Mouse (Mus musculus): ENCODE results near the gene Comt. TPM values are rescaled to one million over a fixed set of nuclear protein-coding genes. Genes with fewer than 3 reads are reported as not detected.
A peak's percentile ranks its signal among the peaks of the same experiment; 100 is the strongest.

Comt gene
- 62.3 and 74.6 TPM in 2 replicates for total RNA-seq (2014; rRNA removed)
- 95.0 and 103 TPM in 2 replicates for polyA plus RNA-seq (2015; fragmentation: Nextera tagmentation; extraction: Ambion mirVana)

DNA sequence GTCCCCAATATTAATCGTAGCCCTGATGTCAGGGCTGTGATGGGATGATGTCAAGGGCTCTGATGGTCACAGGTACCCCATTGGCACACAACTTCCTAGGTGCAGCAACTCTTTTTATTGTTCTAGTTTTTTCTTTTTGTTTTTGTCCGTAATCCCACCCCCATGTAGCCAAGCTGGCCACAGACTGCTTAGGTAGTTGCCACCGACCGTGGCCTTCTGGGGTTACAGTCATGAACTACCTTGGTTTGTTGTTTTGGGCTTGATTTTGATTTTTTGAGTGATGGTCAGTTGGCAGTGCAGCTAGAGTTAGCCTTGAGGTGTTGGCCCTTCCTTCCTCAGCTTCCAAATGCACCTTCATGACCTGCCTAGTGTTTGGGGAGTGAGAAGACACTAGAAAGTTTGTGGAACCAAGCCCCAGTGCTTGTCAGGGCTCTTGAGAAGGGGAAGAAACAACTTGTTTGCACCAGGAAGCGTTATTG is at the start of gene Comt:
Comt (minus strand) TSS at position 51 of the 479 bp plus-strand sequence.
- Histone ChIP-seq H3K9ac (replicated peaks; ENCODE audit: low read length, poor library complexity, severe bottlenecking) (peak within 1 kb of the TSS; percentile 93), H3K36me3 (ENCODE audit: insufficient read depth, low read length) (0 out of 2 replicates have a peak, but pooled peaks cover 3% of the 10 kb centered on the region), H3K4me3 (ENCODE audit: low read depth, low read length) (peak within 1 kb of the TSS; percentile 81), H3K4me2 (ENCODE audit: low read depth, low read length, poor library complexity, severe bottlenecking) (peak within 1 kb of the TSS; percentile 90), H3K27me3 (ENCODE audit: insufficient read depth, low read length) (no peaks in the 10 kb centered on the region), H3K9me3 (ENCODE audit: low read length) (no peaks in the 10 kb centered on the region), H3K27ac (ENCODE audit: low read depth, low read length) (peak within 1 kb of the TSS; percentile 83), H3K4me1 (ENCODE audit: insufficient read depth, low read length) (0 out of 2 replicates have a peak, but pooled peaks cover 8% of the 10 kb centered on the region)
- TF ChIP-seq CTCF (IDR thresholded peaks at IDR 0.05) = no peak
- DNase-seq (ENCODE audit: low spot score) = no peak
- 0 out of 2 replicates have a peak, but pooled peaks have one; percentile 9 for ATAC-seq (ENCODE audit: low FRiP score)
- WGBS = 61% methylated on average over 5 of the region's 5 CpGs

DNA sequence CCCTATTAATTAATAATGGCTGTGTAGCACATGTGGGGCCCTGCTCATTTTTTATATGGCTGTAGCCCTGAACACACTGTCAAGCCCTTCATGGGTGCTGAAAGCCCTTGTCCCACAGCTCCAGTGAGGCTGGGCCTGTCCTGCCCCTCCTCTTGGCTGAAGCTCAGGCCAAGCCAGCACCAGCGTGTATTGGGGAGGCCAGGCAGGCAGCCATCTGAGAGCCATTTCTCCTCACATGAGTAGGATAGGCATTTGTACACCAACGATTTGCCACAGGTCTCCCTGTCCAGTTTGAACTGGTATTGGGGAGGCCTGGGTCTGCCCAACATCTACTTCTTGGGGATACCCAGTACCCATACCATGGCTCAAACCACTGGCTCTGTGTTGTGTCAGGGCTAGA is 47.4 kb upstream of the Comt start:
- no peak overlapping the region for H3K9ac ChIP-seq (replicated peaks; ENCODE audit: low read length, poor library complexity, severe bottlenecking)
- H3K9me3 ChIP-seq (ENCODE audit: low read length) = no peaks in the 10 kb centered on the region
- H3K4me3 ChIP-seq (ENCODE audit: low read depth, low read length) = no peak overlapping the region
- peaks cover 45% of the 10 kb centered on the region for H3K36me3 ChIP-seq (ENCODE audit: insufficient read depth, low read length)
- DNase-seq (ENCODE audit: low spot score) (no peak), ATAC-seq (ENCODE audit: low FRiP score) (no peak)
- no peak overlapping the region for H3K27ac ChIP-seq (ENCODE audit: low read depth, low read length)
- no peak for TF ChIP-seq CTCF (IDR thresholded peaks at IDR 0.05)
- H3K4me2 ChIP-seq (ENCODE audit: low read depth, low read length, poor library complexity, severe bottlenecking) = no peak overlapping the region
- no peaks in the 10 kb centered on the region for H3K4me1 ChIP-seq (ENCODE audit: insufficient read depth, low read length)
- WGBS = 95% methylated on average over 2 of the region's 2 CpGs
- no peaks in the 10 kb centered on the region for H3K27me3 ChIP-seq (ENCODE audit: insufficient read depth, low read length)

DNA sequence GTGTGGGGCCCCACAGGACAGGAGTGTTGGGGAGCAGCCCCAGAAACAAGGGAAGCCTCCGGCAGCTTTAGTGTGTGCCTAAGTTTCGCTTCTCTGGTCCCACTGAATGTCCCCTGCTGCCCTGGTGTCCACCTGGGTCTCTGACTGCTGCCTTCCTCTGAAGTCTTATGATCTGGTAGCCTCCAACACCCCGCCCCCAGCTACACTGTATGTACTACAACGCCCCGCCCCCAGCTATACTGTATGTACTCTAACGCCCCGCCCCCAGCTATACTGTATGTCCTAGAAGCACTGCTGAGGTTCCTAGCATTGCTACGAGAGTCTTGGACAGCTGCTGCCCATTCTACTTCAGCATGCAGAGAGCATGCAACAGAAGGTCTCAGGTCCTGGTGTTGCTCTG is 46.3 kb upstream of the Comt start:
- ATAC-seq (ENCODE audit: low FRiP score) = no peak
- no peak for TF ChIP-seq CTCF (IDR thresholded peaks at IDR 0.05)
- Histone ChIP-seq H3K4me3 (ENCODE audit: low read depth, low read length) (no peak overlapping the region), H3K9ac (replicated peaks; ENCODE audit: low read length, poor library complexity, severe bottlenecking) (no peak overlapping the region), H3K4me2 (ENCODE audit: low read depth, low read length, poor library complexity, severe bottlenecking) (no peak overlapping the region), H3K27ac (ENCODE audit: low read depth, low read length) (no peak overlapping the region), H3K27me3 (ENCODE audit: insufficient read depth, low read length) (no peaks in the 10 kb centered on the region), H3K9me3 (ENCODE audit: low read length) (no peaks in the 10 kb centered on the region), H3K4me1 (ENCODE audit: insufficient read depth, low read length) (no peaks in the 10 kb centered on the region), H3K36me3 (ENCODE audit: insufficient read depth, low read length) (peaks cover 46% of the 10 kb centered on the region)
- DNase-seq (ENCODE audit: low spot score) = no peak
- 92% methylated on average over 8 of the region's 8 CpGs for WGBS

DNA sequence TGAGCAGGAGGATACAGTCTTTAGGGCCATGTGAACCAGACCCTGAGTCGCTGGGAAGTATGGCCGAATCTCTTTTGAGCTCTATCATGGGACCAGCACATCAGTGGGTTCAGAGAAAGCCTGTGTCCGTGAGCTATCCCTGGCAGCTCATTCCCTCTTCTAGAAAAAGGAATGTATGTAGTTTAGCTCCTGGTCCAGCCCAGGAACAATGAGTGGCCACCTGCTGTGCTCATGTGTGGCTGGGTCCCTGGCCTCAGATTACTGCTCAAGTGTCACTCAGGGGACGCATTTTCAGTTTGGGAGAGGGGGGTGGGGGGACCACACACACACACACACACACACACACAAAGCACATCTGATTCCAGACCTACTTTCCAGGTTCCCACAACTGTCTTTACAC is 45.8 kb upstream of the Comt start:
- no peak overlapping the region for H3K27ac ChIP-seq (ENCODE audit: low read depth, low read length)
- no peaks in the 10 kb centered on the region for H3K27me3 ChIP-seq (ENCODE audit: insufficient read depth, low read length)
- no peak for DNase-seq (ENCODE audit: low spot score)
- H3K36me3 ChIP-seq (ENCODE audit: insufficient read depth, low read length) = peaks cover 41% of the 10 kb centered on the region
- H3K4me2 ChIP-seq (ENCODE audit: low read depth, low read length, poor library complexity, severe bottlenecking) = no peak overlapping the region
- H3K9ac ChIP-seq (replicated peaks; ENCODE audit: low read length, poor library complexity, severe bottlenecking) = no peak overlapping the region
- H3K4me1 ChIP-seq (ENCODE audit: insufficient read depth, low read length) = no peaks in the 10 kb centered on the region
- no peak for ATAC-seq (ENCODE audit: low FRiP score)
- no peak for TF ChIP-seq CTCF (IDR thresholded peaks at IDR 0.05)
- no peaks in the 10 kb centered on the region for H3K9me3 ChIP-seq (ENCODE audit: low read length)
- WGBS = 53% methylated on average over 4 of the region's 4 CpGs
- H3K4me3 ChIP-seq (ENCODE audit: low read depth, low read length) = no peak overlapping the region

DNA sequence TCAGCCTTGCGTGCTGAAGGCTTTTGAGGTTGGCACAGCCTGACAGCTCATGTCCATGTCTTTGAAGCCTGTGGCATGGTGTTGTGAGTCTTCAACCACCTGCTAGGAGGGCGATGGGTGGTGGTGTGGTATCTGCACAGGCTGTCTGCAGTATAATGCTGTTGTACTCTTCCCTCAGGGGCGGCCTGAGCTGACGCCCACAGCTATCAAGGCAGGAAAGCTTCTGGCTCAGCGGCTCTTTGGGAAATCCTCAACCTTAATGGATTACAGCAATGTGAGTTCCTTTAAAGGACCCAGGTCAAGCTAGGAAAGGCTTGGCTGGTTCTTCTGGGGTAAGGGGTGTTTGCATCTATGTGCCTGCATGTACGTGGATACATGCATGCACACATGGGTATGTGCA is 45.3 kb upstream of the Comt start:
- Histone ChIP-seq H3K27ac (ENCODE audit: low read depth, low read length) (no peak overlapping the region), H3K9ac (replicated peaks; ENCODE audit: low read length, poor library complexity, severe bottlenecking) (no peak overlapping the region), H3K4me3 (ENCODE audit: low read depth, low read length) (no peak overlapping the region), H3K27me3 (ENCODE audit: insufficient read depth, low read length) (no peaks in the 10 kb centered on the region), H3K36me3 (ENCODE audit: insufficient read depth, low read length) (peaks cover 37% of the 10 kb centered on the region), H3K4me1 (ENCODE audit: insufficient read depth, low read length) (no peaks in the 10 kb centered on the region), H3K4me2 (ENCODE audit: low read depth, low read length, poor library complexity, severe bottlenecking) (no peak overlapping the region), H3K9me3 (ENCODE audit: low read length) (no peaks in the 10 kb centered on the region)
- no peak for TF ChIP-seq CTCF (IDR thresholded peaks at IDR 0.05)
- DNase-seq (ENCODE audit: low spot score) (no peak), ATAC-seq (ENCODE audit: low FRiP score) (no peak)
- 78% methylated on average over 6 of the region's 6 CpGs for WGBS

DNA sequence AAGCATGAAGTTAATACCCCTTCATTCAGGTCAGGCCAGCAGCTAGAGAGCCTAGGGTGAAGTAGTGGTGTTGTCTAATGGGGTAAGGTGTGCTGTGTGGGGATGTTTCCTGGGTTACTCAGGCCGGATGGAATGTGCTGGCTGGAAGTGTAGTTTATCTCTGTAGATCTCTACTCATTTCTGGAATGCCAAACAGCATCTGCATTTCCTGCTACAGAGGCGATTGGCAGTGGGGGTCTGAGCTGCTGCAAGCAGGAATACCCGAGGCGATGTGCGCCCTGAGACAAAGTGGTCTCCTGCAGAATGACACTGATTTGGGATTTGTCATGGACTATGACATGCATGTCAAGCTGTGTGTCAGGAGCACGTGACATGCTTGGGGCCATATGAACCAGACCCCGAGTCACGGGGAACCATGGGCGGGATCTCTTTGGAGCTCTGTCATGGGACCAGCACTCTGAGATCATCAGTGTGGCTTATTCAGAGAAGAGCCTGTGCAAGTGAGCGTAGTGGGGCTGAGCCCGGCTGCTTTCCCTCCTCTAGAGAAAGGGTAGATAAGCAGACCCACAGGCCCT is 44.8 kb upstream of the Comt start:
- Histone ChIP-seq H3K4me3 (ENCODE audit: low read depth, low read length) (no peak overlapping the region), H3K27ac (ENCODE audit: low read depth, low read length) (no peak overlapping the region), H3K4me1 (ENCODE audit: insufficient read depth, low read length) (no peaks in the 10 kb centered on the region), H3K4me2 (ENCODE audit: low read depth, low read length, poor library complexity, severe bottlenecking) (no peak overlapping the region), H3K36me3 (ENCODE audit: insufficient read depth, low read length) (peaks cover 37% of the 10 kb centered on the region), H3K9me3 (ENCODE audit: low read length) (no peaks in the 10 kb centered on the region), H3K27me3 (ENCODE audit: insufficient read depth, low read length) (no peaks in the 10 kb centered on the region), H3K9ac (replicated peaks; ENCODE audit: low read length, poor library complexity, severe bottlenecking) (no peak overlapping the region)
- DNase-seq (ENCODE audit: low spot score) (no peak), ATAC-seq (ENCODE audit: low FRiP score) (no peak)
- TF ChIP-seq CTCF (IDR thresholded peaks at IDR 0.05) = no peak
- 72% methylated on average over 11 of the region's 11 CpGs for WGBS

All from midbrain, postnatal 0 days (tissue).